Mouse (Mus musculus) midbrain, embryonic 12.5 days (tissue): Measurements from ENCODE around the gene Dnal1. TPM values are rescaled to one million over a fixed set of nuclear protein-coding genes. Genes with fewer than 3 reads are reported as not detected.

ENCODE experiments used
- ATAC-seq: fragments of 200-750 bp; cut with Nextera tagmentation; 2 replicates; pipeline ENCODE4 v1.8.0; 2017; ENCODE audit warnings: low read depth, moderate TSS enrichment, moderate library complexity; ENCODE audit not compliant: low FRiP score
- H3K27ac ChIP-seq: fragments of 300-500 bp; sonication (generic); replicated peaks from 2 replicates; pipeline ENCODE4 v1.5.1; 2016; ENCODE audit warnings: mild to moderate bottlenecking
- H3K27me3 ChIP-seq: fragments of 300-500 bp; sonication (generic); 2 replicates; pipeline ENCODE4 v1.6.1; 2016; ENCODE audit warnings: mild to moderate bottlenecking
- H3K36me3 ChIP-seq: fragments of 300-500 bp; sonication (generic); 2 replicates; pipeline ENCODE4 v1.6.1; 2016
- H3K4me1 ChIP-seq: fragments of 300-500 bp; sonication (generic); 2 replicates; pipeline ENCODE4 v1.6.1; 2016
- H3K4me2 ChIP-seq: fragments of 300-500 bp; sonication (generic); replicated peaks from 2 replicates; pipeline ENCODE4 v1.6.1; 2016; ENCODE audit warnings: mild to moderate bottlenecking, moderate library complexity
- H3K4me3 ChIP-seq: fragments of 300-500 bp; sonication (generic); 2 replicates; pipeline ENCODE4 v1.5.1; 2016; ENCODE audit warnings: mild to moderate bottlenecking
- H3K9ac ChIP-seq: fragments of 300-500 bp; sonication (generic); replicated peaks from 2 replicates; pipeline ENCODE4 v1.6.1; 2016; ENCODE audit warnings: mild to moderate bottlenecking, moderate library complexity
- H3K9me3 ChIP-seq: fragments of 300-500 bp; sonication (generic); 2 replicates; pipeline ENCODE4 v1.6.1; 2016; ENCODE audit warnings: mild to moderate bottlenecking
- WGBS: fragments of 180-500 bp; shearing (Covaris S2); methylation state at CpG from one replicate; pipeline ENCODE4 v1.1.7; 2016; 5-methylcytosine and 5-hydroxymethylcytosine counted together
- polyA plus RNA-seq: library from polyadenylated mRNA; unstranded; fragments of >200 nt; fragmentation: Nextera tagmentation; extraction: Ambion mirVana; gene quantifications from 2 replicates; pipeline ENCODE4 v1.2.1, GENCODE M21; 2016

Dnal1 gene
- polyA plus RNA-seq, 1 experiment from 2014 or later, result 7.4 TPM

DNA sequence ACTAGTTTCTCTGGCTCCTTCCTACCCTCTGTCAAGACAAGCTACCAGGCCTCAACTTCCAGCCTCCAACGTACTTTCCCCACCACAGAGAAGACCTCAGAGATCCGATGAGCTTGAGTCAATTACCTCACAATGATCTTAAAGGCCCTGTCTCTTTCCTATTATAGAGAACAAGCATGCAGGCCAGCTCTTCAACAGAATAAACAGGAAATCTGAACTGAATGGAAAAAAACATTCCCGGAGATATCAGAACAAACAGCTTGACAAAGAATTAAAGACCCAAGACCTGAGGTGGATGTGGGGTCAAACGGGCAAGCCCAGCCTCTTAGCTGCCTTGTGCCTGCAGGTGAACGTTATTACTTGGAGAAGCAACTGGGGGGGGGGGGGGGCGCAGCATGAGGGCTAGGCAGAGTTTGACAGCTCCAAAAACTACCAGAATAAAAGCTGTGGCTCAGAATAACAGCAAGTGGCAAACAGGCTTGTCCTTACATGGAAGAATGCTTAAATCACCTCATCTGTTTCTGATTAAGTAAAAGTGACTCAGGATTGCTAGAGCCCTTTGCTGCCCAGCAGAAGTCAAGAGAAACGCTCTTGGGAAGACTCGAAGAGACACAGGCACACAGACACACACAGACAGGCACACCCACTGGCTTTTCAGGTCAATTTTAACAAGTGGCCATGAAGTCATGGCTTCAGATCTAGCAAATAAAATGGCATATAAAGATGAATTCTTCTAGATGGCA is 51.6 kb downstream of the Dnal1 start:
- Histone ChIP-seq H3K4me2 (no peak overlapping the region), H3K4me1 (no peaks in the 10 kb centered on the region), H3K9ac (no peak overlapping the region), H3K36me3 (peaks cover 4% of the 10 kb centered on the region), H3K9me3 (no peaks in the 10 kb centered on the region), H3K27me3 (no peaks in the 10 kb centered on the region), H3K27ac (no peak overlapping the region), H3K4me3 (no peak overlapping the region)
- no peak for ATAC-seq
- 76% methylated on average over 8 of the region's 8 CpGs for WGBS

DNA sequence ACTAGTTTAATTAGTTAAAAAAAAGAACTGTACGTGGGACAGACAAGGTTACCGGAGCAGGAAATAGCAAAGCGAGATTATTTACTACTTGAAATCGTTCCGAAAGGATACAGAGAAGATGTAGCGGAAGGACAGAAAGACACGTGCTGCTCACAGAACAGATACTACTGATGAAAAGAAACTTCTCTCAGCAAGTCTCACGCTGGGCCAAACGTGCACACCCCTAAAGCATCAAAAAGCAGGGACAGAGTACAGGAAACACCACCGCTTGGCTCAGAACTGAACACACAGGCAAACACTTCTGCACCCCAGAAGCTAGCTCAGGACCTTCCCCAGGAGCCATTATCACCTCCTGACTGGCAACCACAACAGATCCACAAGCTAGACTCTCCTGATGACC is 56.4 kb downstream of the Dnal1 start:
- ATAC-seq, result no peak
- no peaks in the 10 kb centered on the region for H3K9me3 ChIP-seq
- 90% methylated on average over 10 of the region's 10 CpGs for WGBS
- no peak overlapping the region for H3K9ac ChIP-seq
- no peaks in the 10 kb centered on the region for H3K27me3 ChIP-seq
- peaks cover 8% of the 10 kb centered on the region for H3K4me1 ChIP-seq
- H3K27ac ChIP-seq, result no peak overlapping the region
- H3K36me3 ChIP-seq, result peaks cover 35% of the 10 kb centered on the region
- no peak overlapping the region for H3K4me3 ChIP-seq
- no peak overlapping the region for H3K4me2 ChIP-seq

DNA sequence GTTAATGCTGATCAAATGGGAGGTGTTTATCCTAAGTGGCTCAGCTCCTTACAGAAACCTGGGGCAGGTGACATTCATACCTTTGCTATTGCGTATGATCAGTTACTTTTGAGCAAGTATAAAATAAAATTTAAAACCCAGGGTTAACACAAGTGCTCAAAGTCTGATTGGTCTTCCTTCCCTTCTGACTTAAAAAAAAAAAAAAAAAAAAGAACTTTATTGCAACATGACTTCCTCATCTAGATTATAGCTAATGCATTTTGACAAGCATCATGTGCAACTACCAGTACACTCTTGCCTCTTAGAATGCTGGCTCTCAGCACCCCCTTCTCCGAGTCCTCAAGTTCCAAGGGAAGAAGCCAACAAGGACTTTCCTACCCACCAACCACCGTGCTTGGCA is 58.0 kb downstream of the Dnal1 start:
- ATAC-seq, result no peak

DNA sequence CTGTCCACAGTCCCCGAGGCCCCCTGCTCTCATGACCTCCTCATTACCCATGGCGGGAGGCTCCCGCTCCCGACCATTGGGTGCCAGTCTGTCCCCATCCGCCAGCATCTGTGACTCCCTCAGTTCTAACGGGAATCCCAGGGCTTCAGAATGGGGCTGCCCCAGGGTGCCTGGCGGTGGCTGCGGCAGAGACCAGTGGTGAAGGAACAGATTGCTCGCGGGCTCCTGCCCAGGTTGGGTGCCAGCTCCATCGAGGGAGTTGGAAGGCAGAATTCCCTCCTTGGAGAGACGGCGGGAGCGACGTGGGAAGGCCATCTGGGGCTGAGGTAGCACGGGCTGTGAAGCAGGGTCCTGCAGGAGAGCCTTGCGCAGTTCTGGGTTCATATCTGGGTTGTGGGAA is 58.7 kb downstream of the Dnal1 start:
- H3K27me3 ChIP-seq, result no peaks in the 10 kb centered on the region
- 94% methylated on average over 17 of the region's 17 CpGs for WGBS
- no peak overlapping the region for H3K4me2 ChIP-seq
- H3K27ac ChIP-seq, result no peak overlapping the region
- H3K9ac ChIP-seq, result no peak overlapping the region
- H3K9me3 ChIP-seq, result no peaks in the 10 kb centered on the region
- no peak overlapping the region for H3K4me3 ChIP-seq
- no peak for ATAC-seq
- H3K4me1 ChIP-seq, result peaks cover 29% of the 10 kb centered on the region
- peaks cover 31% of the 10 kb centered on the region for H3K36me3 ChIP-seq

More for the DNA sequence above, 58.0 kb downstream of the Dnal1 start:
- H3K4me1 ChIP-seq, result peaks cover 24% of the 10 kb centered on the region
- 93% methylated on average over 3 of the region's 3 CpGs for WGBS
- H3K27me3 ChIP-seq, result no peaks in the 10 kb centered on the region
- H3K4me3 ChIP-seq, result no peak overlapping the region
- H3K36me3 ChIP-seq, result peaks cover 33% of the 10 kb centered on the region
- H3K9me3 ChIP-seq, result no peaks in the 10 kb centered on the region
- H3K27ac ChIP-seq, result no peak overlapping the region
- no peak overlapping the region for H3K4me2 ChIP-seq
- no peak overlapping the region for H3K9ac ChIP-seq

DNA sequence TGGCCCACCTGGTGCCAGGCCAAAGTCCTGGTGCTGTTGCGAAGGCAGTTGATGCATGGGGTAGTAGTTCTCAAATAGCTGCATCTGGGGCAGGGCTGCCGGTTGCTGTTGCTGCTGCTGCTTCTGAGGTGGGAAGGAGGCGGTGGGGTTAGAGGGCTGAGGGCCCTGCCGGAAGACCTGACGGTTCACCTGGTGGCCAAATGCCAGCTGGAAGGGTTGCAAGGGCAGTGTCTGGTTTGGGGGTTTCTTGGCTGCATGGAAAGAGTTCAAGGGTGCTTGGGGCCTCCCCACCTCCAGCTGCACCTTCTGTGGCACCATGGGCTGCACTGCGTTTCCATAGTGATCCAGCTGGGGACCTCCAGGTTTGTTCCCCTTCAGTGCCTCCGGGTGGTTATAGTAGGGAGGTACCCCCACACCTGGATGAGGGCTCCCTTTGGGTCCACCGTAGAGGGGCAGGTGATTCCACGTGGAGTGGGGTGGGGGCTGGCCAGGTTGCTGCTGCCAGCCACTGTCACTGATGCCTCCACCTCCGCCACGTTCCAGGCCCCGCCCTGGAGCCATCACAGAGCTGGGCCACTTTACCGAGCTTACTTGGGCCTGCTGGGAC is 59.2 kb downstream of the Dnal1 start:
- Histone ChIP-seq H3K4me3 (no peak overlapping the region), H3K36me3 (peaks cover 31% of the 10 kb centered on the region), H3K4me1 (peaks cover 35% of the 10 kb centered on the region), H3K27me3 (no peaks in the 10 kb centered on the region), H3K4me2 (no peak overlapping the region), H3K9ac (no peak overlapping the region), H3K9me3 (no peaks in the 10 kb centered on the region), H3K27ac (no peak overlapping the region)
- no peak for ATAC-seq
- WGBS, result 90% methylated on average over 13 of the region's 13 CpGs

DNA sequence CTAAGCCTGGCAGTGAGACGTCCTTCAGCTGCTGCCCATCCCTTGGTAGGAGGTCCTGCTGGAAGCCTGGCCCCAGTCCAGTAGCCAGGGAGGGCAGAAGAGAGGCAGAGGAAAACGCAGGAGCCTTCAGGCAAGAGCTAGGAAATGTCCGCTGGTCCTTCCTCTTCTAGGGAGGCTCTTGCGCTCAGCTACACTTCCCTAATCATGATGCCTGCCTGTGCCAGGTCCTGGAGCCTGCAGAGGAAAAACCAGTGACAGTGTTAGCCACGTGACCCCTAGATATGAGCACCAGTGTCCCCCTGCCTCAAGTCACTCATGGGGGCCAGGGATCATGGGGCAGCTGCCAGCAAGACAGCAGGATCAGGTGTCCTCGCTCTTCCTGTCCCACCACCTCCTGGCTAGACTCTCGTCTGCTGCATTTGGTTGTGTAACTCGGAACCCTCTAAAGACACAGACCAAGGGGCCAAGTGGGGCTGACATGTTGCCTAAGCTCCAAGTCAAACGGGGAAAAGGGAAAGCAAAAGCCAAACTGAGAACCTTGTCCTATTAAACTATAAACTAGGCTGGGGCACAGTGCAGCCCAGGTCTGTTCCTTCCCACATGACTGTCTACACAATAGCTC is 60.1 kb downstream of the Dnal1 start:
- Histone ChIP-seq H3K4me1 (peaks cover 39% of the 10 kb centered on the region), H3K4me2 (no peak overlapping the region), H3K9ac (no peak overlapping the region), H3K36me3 (peaks cover 31% of the 10 kb centered on the region), H3K27me3 (no peaks in the 10 kb centered on the region), H3K4me3 (no peak overlapping the region), H3K9me3 (no peaks in the 10 kb centered on the region), H3K27ac (no peak overlapping the region)
- no peak for ATAC-seq
- 86% methylated on average over 9 of the region's 9 CpGs for WGBS

DNA sequence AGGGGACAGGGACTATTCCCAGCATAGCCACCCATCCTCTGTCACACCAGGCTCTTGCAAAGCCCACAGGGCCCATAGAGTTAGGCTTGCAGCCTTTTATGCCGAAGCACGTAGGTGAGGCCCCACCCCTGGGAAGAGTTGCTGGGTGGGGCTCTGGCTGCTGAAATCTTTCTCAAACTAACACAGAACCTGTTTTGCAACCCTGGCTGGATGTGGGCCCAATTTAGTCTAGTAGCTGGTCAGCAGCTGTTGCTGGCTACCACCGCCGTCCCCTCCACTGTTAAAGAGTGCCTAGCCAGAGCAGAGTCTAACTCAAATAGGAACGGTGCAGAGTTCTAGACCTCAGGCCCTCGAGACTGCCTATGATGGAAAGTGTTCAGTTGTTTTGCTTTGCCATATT is 60.7 kb downstream of the Dnal1 start:
- Histone ChIP-seq H3K4me2 (no peak overlapping the region), H3K36me3 (peaks cover 31% of the 10 kb centered on the region), H3K9ac (no peak overlapping the region), H3K27me3 (no peaks in the 10 kb centered on the region), H3K9me3 (no peaks in the 10 kb centered on the region), H3K4me1 (peaks cover 40% of the 10 kb centered on the region), H3K4me3 (no peak overlapping the region), H3K27ac (no peak overlapping the region)
- WGBS, result 89% methylated on average over 6 of the region's 6 CpGs
- no peak for ATAC-seq

DNA sequence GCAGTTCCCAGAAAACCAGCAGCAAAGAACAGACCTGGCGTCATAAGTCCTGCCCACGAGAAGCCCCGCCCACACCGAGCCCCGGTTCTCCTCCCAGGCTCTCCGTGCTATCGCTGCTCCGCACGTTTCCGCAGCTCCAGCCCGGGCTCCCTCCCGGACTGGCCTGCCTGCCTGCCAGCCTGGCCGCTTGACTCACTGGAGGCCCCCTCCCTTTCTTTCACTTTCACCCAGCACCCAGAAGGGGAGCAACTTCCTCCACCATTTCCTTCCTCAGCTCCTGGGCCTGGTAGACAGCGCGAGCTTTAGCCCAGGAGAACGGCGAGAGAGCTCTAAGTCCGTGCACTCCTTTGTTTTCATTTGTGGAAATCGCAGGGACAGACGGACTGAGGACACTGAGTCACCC is 61.5 kb downstream of the Dnal1 start:
- peak overlapping the region; percentile 89 for H3K27ac ChIP-seq
- peak overlapping the region; percentile 43 for H3K4me3 ChIP-seq
- H3K4me2 ChIP-seq, result peak overlapping the region; percentile 66
- H3K4me1 ChIP-seq, result peaks cover 48% of the 10 kb centered on the region
- no peaks in the 10 kb centered on the region for H3K27me3 ChIP-seq
- H3K36me3 ChIP-seq, result peaks cover 31% of the 10 kb centered on the region
- under 1% methylated on average over 20 of the region's 20 CpGs for WGBS
- peak; percentile 75 for ATAC-seq
- H3K9me3 ChIP-seq, result no peaks in the 10 kb centered on the region
- H3K9ac ChIP-seq, result peak overlapping the region; percentile 81

DNA sequence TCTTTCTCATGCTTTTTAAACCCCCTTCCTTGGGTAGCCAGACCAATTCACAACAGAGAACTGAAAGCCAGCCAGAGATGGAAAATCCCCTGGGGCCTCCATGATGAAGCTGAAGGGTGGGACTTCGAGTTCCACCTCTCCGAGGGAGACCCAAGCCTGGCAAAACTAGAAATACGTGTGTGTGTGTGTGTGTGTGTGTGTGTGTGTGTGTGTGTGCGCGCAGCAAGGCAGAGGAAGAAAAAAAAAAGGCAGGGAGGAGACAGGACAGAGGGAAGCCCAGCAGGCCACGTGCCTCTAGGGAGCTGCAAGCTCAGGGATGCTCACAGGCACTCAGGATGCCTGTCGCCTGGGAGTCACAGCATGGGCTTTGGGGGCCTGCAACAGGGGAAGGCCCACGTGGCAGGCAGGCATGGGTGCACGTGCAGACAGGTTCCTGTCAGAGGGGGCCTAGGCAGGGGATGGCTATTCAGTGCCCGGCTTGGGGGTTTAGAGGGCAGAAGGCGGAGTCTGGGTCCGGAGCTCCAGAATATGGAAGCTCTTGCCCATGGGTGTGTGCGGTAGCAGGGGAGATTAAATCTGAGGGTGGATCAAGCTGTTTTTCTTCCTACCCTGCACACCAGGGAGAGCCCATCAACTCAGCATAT is 62.1 kb downstream of the Dnal1 start:
- no peaks in the 10 kb centered on the region for H3K27me3 ChIP-seq
- WGBS, result 3% methylated on average over 13 of the region's 13 CpGs
- peak overlapping the region; percentile 81 for H3K9ac ChIP-seq
- H3K4me1 ChIP-seq, result peaks cover 54% of the 10 kb centered on the region
- H3K36me3 ChIP-seq, result peaks cover 28% of the 10 kb centered on the region
- peak overlapping the region; percentile 66 for H3K4me2 ChIP-seq
- H3K27ac ChIP-seq, result peak overlapping the region; percentile 89
- no peak for ATAC-seq
- no peaks in the 10 kb centered on the region for H3K9me3 ChIP-seq
- H3K4me3 ChIP-seq, result peak overlapping the region; percentile 43

DNA sequence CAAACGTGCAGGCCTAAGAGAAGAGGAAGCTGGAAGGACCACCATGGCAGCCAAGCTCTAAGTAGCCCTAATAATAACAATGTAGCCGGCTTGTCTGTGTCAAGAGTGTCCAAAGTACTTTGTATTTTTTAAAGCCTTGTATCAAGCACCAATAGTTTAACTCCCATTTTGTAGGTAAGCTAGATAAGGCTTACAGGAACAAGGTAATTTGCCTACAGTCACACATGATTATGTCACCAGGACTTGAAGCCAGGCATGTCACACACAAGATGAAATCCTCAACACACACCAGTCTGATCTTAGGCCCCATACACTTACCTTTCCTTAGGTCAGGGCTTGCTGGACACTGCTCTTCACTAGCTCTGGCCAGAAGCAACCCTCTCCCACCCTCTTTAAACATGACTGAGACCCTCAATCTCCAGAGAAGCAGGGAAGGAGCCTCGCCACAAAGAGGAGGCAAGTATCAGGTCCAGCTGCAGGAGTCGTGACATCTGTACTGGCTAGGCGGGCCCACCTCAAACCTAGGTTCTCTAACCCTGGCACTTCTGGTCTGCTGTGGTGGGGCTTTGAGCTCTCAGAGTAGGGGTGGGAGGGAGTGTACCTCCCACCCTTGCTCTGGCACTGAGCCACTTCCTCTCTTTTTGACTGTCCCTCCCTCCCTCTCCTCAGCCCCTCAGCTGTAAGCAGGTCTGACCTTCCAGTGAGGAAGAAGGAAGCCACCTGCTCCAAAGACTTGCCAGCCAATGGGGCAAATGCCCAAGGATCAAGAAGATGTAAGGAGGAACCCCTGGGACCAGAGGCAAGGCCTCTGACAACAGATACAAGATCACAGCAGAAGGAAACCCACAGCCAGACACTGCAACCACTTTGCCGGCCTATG is 63.0 kb downstream of the Dnal1 start:
- H3K9ac ChIP-seq, result peak overlapping the region; percentile 8; the same call in 1 of the 2 replicates
- no peak for ATAC-seq
- H3K4me3 ChIP-seq, result no peak overlapping the region
- peak overlapping the region; percentile 66; the same call in 1 of the 2 replicates for H3K4me2 ChIP-seq
- H3K9me3 ChIP-seq, result no peaks in the 10 kb centered on the region
- H3K36me3 ChIP-seq, result peaks cover 20% of the 10 kb centered on the region
- H3K4me1 ChIP-seq, result peaks cover 62% of the 10 kb centered on the region
- H3K27ac ChIP-seq, result peak overlapping the region; percentile 89
- WGBS, result 38% methylated on average over 6 of the region's 6 CpGs
- no peaks in the 10 kb centered on the region for H3K27me3 ChIP-seq

DNA sequence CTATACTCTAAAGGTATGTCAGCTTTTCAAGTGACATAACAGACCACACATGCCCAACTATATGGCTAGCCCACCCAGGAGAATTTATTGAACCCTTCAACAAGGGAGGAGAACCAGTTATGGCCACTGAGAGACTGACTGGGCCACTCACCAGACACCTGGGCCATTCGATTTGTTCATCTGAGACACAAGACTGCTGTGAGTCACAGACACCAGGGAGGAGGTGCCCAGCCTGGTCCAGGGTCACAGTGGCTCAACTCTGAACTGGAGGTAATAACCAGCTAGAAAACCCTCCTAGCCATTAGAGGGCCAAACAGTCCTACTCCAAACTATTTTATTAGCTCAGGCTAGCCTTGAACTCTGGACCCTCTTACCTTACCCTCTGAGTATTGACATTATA is 63.9 kb downstream of the Dnal1 start:
- H3K36me3 ChIP-seq, result peaks cover 12% of the 10 kb centered on the region
- no peak overlapping the region for H3K4me2 ChIP-seq
- no peak overlapping the region for H3K4me3 ChIP-seq
- no peak overlapping the region for H3K27ac ChIP-seq
- ATAC-seq, result no peak
- H3K27me3 ChIP-seq, result no peaks in the 10 kb centered on the region
- H3K9ac ChIP-seq, result no peak overlapping the region
- 72% methylated on average over 1 of the region's 1 CpGs for WGBS
- H3K4me1 ChIP-seq, result peaks cover 63% of the 10 kb centered on the region
- no peaks in the 10 kb centered on the region for H3K9me3 ChIP-seq
